Mouse (Mus musculus) heart, postnatal 36 days (tissue): ENCODE measurements at regions not wholly inside any gene's neighbourhood (a gene's known extent, or its start where the extent isn't known, plus 50 kb on each side); places are given as distances from the start of the nearest gene placed in this dataset.

ENCODE experiments used
- DNase-seq, 2 experiments: peaks; one replicate each; pipeline ENCODE4 v3.0.0; 2021 to 2022
- intact Hi-C: fragments of 180-260 bp; cut with DNase I; formaldehyde crosslinking; loops from one replicate; pipeline ENCODE4 v1.15.1; 2025

- intact Hi-C loops = no loop called here
- no peak for DNase-seq
These were observed 3467.1 kb upstream of the Gm7489 start for GRCm38 (mm10) chr15:50417641-50418040.

GRCm38 (mm10) chr15:50423082-50423665 lies 3461.5 kb upstream of the Gm7489 start:
- DNase-seq = no peak
- intact Hi-C loops = no loop called here

DNA sequence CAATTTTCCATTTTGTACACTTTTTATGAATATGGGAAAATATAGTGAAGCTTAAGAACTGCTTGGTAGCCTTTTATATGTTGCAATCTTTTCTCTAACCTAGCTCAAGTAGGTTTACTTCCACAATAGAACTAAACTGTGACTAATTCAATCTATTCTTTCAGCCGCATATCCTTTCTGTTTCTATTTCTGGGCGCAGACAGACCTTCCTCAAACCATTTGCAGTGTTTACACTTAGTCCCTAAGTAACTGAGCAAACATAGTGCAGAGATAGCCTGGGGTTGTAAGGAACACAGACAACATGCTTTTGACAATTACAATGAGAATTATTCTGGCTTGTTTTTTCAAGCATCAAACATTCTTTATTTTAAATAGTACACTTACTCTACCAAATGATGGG lies 3435.1 kb upstream of the Gm7489 start:
- no peak for DNase-seq
- intact Hi-C loops = no loop called here

DNA sequence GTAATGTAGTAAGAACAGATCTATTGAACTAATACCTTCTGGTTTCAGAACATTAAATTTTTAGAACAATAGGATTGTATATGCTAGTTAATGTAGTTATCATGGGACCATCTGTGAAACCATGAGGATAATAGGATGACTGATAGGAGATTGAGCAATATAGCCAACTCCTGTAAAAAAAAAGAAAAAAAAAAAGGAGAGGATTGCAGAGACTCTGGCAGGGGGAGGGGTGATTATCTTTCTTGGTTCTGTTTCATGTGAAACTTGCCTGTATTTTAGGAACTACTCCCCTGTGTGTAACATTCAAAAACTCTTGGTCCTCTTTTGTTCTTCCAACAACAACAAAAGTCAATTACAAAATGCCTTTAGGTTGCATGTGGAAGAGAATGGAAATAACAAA lies 3412.1 kb upstream of the Gm7489 start:
- DNase-seq = no peak
- intact Hi-C loops = no loop called here

- DNase-seq = no peak
- intact Hi-C loops = no loop called here
These were observed 3386.0 kb upstream of the Gm7489 start for GRCm38 (mm10) chr15:50498716-50499115.

DNA sequence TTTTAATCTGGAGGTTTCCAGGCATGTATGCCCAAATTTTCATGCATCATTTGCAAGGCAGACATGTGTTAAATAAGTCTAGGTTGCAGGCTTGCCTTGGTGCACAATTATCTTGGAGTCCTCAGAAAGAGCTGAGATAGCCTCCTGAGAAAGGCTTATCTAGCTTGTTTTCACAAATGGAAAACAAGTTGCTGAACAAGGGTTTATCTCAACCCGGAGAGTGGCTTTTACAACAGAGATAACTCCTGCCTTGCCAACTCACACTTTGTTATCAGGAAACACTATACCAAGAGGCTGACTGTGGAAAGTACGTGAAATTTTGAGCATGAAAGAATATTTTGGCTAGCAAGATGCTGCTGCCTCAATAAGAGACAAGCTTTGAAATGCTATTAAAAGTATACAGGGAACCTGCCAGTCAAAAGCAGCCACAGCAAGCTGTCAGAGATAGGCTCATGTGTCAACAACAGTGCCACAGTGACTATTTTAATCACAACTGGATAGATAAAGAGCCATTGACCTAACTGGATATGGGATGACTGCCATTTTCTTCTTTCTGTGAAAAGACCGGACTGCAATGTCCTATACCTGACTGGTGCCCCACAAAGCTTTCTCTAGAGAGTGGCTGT lies 3376.6 kb upstream of the Gm7489 start:
- intact Hi-C loops = no loop called here

DNA sequence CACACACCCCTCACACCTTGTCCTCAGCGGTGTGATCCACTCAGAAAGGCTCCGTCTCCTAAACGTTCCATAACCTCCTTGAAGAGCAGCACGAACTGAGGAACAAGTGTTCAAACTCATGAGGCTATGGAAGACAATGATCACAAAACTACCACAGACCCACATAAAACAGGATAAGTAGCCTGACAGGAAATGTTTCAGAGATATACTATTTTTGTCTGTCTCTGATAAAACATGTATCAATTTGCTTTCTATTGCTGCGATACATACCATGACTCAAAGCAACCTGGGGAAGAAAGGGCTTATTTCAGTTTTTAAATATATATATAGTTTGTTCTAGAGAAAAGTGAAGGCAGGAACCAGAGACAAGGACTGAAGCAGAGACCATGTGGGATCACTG lies 3371.7 kb upstream of the Gm7489 start:
- intact Hi-C loops = no loop called here

More for the DNA sequence above, 3376.6 kb upstream of the Gm7489 start:
- DNase-seq = peak in 1 of 2 experiments; percentile 6

DNA sequence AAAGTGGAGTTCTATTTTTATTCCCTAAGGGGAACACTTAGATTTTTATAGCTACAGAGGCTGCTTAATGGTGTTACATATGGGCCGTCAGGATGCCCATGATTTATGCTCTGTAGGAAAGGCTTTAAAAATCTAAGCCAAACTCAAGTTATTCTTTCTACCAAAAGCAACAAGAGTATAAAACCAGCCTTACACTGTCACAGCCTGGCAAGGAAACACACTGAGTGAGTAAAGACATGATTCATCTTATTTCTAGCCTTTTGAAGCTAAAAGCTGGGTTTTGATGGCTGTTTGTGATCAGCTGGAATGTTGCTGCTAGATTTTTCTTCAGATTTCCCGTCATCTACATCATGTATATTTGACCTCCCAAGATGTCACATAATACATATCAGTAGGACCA lies 3359.9 kb upstream of the Gm7489 start:
- no peak for DNase-seq
- intact Hi-C loops = no loop called here

More for the DNA sequence above, 3371.7 kb upstream of the Gm7489 start:
- no peak for DNase-seq

- no peak for DNase-seq
- intact Hi-C loops = no loop called here
These were observed 3350.2 kb upstream of the Gm7489 start for GRCm38 (mm10) chr15:50534490-50534889.

DNA sequence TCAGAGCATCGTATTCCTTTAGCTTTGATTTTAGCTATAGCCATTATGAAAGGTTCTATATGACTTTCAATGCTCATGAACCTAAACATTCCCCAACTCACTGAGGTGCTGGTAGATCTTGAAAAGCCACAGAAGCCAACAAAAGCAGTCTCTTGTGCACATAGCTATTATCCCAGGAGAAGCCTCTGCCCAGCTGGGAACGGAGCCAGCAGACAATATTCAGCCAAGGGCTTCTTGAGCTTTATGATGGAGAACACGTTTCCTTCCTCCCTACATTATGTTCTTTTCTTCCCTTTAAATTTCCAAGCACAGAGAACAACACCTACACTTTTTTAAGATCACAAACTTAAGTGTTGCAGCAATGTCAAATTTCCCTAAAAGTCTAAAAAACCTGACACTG lies 3321.1 kb upstream of the Gm7489 start:
- no peak for DNase-seq
- intact Hi-C loops = no loop called here

GRCm38 (mm10) chr15:50580811-50581210 lies 3303.9 kb upstream of the Gm7489 start:
- DNase-seq = no peak
- intact Hi-C loops = loop anchor here (1.0 kb wide), 1 partner anchor 13 kb away; no protein-coding TSS in a partner anchor

DNA sequence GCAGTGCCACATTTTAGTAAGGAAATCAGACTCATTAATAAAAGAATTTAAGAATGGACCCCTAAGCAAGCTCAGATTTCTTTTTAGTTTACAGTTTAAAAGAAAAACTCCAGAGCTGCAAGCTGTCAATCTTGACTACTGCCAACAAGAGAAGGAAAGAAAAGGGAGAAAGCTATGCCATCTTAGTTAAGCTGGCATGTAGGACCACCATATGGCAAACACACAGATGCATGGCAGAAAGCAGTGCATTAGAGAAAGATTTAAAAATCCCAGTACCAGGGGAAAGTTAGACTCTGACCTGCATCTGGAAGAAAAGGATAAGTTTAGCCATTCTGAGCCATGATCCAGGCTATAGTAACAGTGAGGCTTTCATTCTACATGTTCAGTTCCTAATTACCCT lies 3300.8 kb upstream of the Gm7489 start:
- intact Hi-C loops = no loop called here

GRCm38 (mm10) chr15:50585496-50585895 lies 3299.2 kb upstream of the Gm7489 start:
- intact Hi-C loops = no loop called here
- no peak for DNase-seq

More for the DNA sequence above, 3300.8 kb upstream of the Gm7489 start:
- no peak for DNase-seq
